Mouse (Mus musculus): ENCODE results near the gene Abhd5. TPM values are rescaled to one million over a fixed set of nuclear protein-coding genes. Genes with fewer than 3 reads are reported as not detected.

Gene Abhd5
- polyA plus RNA-seq, 1 experiment from 2014 or later: 22.3 TPM

GRCm38 (mm10) chr9:122422706-122423105 lies 71.3 kb downstream of the Abhd5 start:
- Histone ChIP-seq H3K9ac (replicated peaks) (no peak overlapping the region), H3K4me3 (ENCODE audit: low read depth, low read length) (no peak overlapping the region), H3K4me2 (ENCODE audit: low read depth, low read length) (no peak overlapping the region), H3K9me3 (ENCODE audit: low read length) (no peaks in the 10 kb centered on the region), H3K4me1 (ENCODE audit: insufficient read depth) (no peaks in the 10 kb centered on the region), H3K27ac (ENCODE audit: low read depth) (no peak overlapping the region), H3K27me3 (ENCODE audit: insufficient read depth, low read length) (no peaks in the 10 kb centered on the region), H3K36me3 (replicated peaks; ENCODE audit: insufficient read depth, low read length) (no peaks in the 10 kb centered on the region)
- WGBS (ENCODE audit: insufficient replicate concordance): 82% methylated on average over 14 of the region's 14 CpGs
- DNase-seq: no peak
- no peak for ATAC-seq
- no peak for TF ChIP-seq CTCF (IDR thresholded peaks at IDR 0.05; ENCODE audit: low read depth)
- TF ChIP-seq EP300 (IDR thresholded peaks at IDR 0.05; ENCODE audit: low read depth): no peak

- Histone ChIP-seq H3K27ac (ENCODE audit: low read depth) (no peak overlapping the region), H3K36me3 (replicated peaks; ENCODE audit: insufficient read depth, low read length) (no peaks in the 10 kb centered on the region), H3K9ac (replicated peaks) (no peak overlapping the region), H3K4me3 (ENCODE audit: low read depth, low read length) (no peak overlapping the region), H3K4me2 (ENCODE audit: low read depth, low read length) (no peak overlapping the region), H3K9me3 (ENCODE audit: low read length) (no peaks in the 10 kb centered on the region), H3K27me3 (ENCODE audit: insufficient read depth, low read length) (no peaks in the 10 kb centered on the region), H3K4me1 (ENCODE audit: insufficient read depth) (no peaks in the 10 kb centered on the region)
- DNase-seq: no peak
- ATAC-seq: no peak
- WGBS (ENCODE audit: insufficient replicate concordance): 54% methylated on average over 6 of the region's 6 CpGs
- TF ChIP-seq CTCF (IDR thresholded peaks at IDR 0.05; ENCODE audit: low read depth) (no peak; the same call in 1 of the 2 replicates), EP300 (IDR thresholded peaks at IDR 0.05; ENCODE audit: low read depth) (no peak)
These were observed 71.7 kb downstream of the Abhd5 start for GRCm38 (mm10) chr9:122423146-122423545.

- Histone ChIP-seq H3K9me3 (ENCODE audit: low read length) (no peaks in the 10 kb centered on the region), H3K36me3 (replicated peaks; ENCODE audit: insufficient read depth, low read length) (no peaks in the 10 kb centered on the region), H3K4me1 (ENCODE audit: insufficient read depth) (no peaks in the 10 kb centered on the region), H3K9ac (replicated peaks) (0 out of 2 replicates have a peak overlapping the region, but pooled peaks have one; percentile 26), H3K27ac (ENCODE audit: low read depth) (no peak overlapping the region), H3K27me3 (ENCODE audit: insufficient read depth, low read length) (no peaks in the 10 kb centered on the region), H3K4me3 (ENCODE audit: low read depth, low read length) (no peak overlapping the region), H3K4me2 (ENCODE audit: low read depth, low read length) (peak overlapping the region; percentile 22; the same call in 1 of the 2 replicates)
- no peak for ATAC-seq
- peak; percentile 57 for TF ChIP-seq CTCF (IDR thresholded peaks at IDR 0.05; ENCODE audit: low read depth)
- TF ChIP-seq EP300 (IDR thresholded peaks at IDR 0.05; ENCODE audit: low read depth): no peak
- peak; percentile 57 for DNase-seq
- 42% methylated on average over 14 of the region's 14 CpGs for WGBS (ENCODE audit: insufficient replicate concordance)
These were observed 73.7 kb downstream of the Abhd5 start for GRCm38 (mm10) chr9:122424941-122425608.

DNA sequence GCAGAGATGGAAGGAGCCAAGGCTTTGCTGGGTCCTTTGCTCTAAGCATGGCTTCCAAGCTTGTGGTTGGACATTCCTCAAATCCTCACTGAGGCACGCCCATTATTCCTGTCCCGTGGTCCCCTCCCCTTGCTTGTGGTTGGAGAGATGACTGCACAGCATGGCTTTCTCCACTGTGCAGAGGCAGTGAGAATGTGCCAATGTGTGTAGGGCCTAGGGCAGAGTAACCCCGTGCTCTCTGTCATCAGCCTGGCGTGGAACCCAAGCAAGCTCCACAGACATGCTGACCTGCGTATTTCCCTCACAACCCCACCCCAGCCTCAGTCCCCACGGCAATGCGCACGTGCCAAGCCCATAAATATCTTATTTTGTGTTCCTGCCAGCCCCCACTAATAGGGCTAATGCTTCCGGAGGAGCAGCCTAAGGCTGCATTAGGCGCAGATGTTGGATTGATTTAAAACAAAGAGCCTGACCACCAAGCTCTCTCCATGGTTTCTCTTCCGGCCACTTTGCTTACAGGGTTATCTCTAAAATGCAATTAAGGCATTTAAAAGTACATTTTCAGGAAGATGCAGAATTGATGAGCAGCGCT lies 77.7 kb downstream of the Abhd5 start:
- no peaks in the 10 kb centered on the region for H3K36me3 ChIP-seq (replicated peaks; ENCODE audit: insufficient read depth, low read length)
- no peak for DNase-seq
- H3K27ac ChIP-seq (ENCODE audit: low read depth): no peak overlapping the region

GRCm38 (mm10) chr9:122429685-122430084 lies 78.3 kb downstream of the Abhd5 start:
- no peak for ATAC-seq
- H3K9me3 ChIP-seq (ENCODE audit: low read length): no peaks in the 10 kb centered on the region

More for the DNA sequence above, 77.7 kb downstream of the Abhd5 start:
- Histone ChIP-seq H3K4me2 (ENCODE audit: low read depth, low read length) (no peak overlapping the region), H3K4me3 (ENCODE audit: low read depth, low read length) (no peak overlapping the region), H3K9me3 (ENCODE audit: low read length) (no peaks in the 10 kb centered on the region), H3K27me3 (ENCODE audit: insufficient read depth, low read length) (no peaks in the 10 kb centered on the region), H3K9ac (replicated peaks) (no peak overlapping the region), H3K4me1 (ENCODE audit: insufficient read depth) (no peaks in the 10 kb centered on the region)
- TF ChIP-seq EP300 (IDR thresholded peaks at IDR 0.05; ENCODE audit: low read depth) (no peak), CTCF (IDR thresholded peaks at IDR 0.05; ENCODE audit: low read depth) (no peak)
- ATAC-seq: no peak
- 65% methylated on average over 12 of the region's 12 CpGs for WGBS (ENCODE audit: insufficient replicate concordance)

More at GRCm38 (mm10) chr9:122429685-122430084, 78.3 kb downstream of the Abhd5 start:
- Histone ChIP-seq H3K27ac (ENCODE audit: low read depth) (no peak overlapping the region), H3K27me3 (ENCODE audit: insufficient read depth, low read length) (no peaks in the 10 kb centered on the region), H3K4me1 (ENCODE audit: insufficient read depth) (no peaks in the 10 kb centered on the region), H3K4me2 (ENCODE audit: low read depth, low read length) (no peak overlapping the region), H3K9ac (replicated peaks) (no peak overlapping the region), H3K4me3 (ENCODE audit: low read depth, low read length) (no peak overlapping the region), H3K36me3 (replicated peaks; ENCODE audit: insufficient read depth, low read length) (no peaks in the 10 kb centered on the region)
- 79% methylated on average over 1 of the region's 1 CpGs for WGBS (ENCODE audit: insufficient replicate concordance)
- TF ChIP-seq CTCF (IDR thresholded peaks at IDR 0.05; ENCODE audit: low read depth) (no peak), EP300 (IDR thresholded peaks at IDR 0.05; ENCODE audit: low read depth) (no peak)
- DNase-seq: no peak

Other genes starting within 250 kb of the Abhd5 start
- gene Snrk, start 234.3 kb upstream of the Abhd5 start, polyA plus RNA-seq (2015; fragmentation: Nextera tagmentation; extraction: Ambion mirVana): 24.0 and 25.5 TPM in 2 replicates
- 13.7 and 14.2 TPM in 2 replicates for gene Ano10, start 57.2 kb upstream of the Abhd5 start, polyA plus RNA-seq (2015; fragmentation: Nextera tagmentation; extraction: Ambion mirVana)

Measured in liver, postnatal 0 days (tissue).